Mouse (Mus musculus) thymus, adult 2 months (tissue): ENCODE measurements at regions not wholly inside any gene's neighbourhood (a gene's known extent, or its start where the extent isn't known, plus 50 kb on each side); places are given as distances from the start of the nearest gene placed in this dataset.

ENCODE experiments used
- DNase-seq: peaks from one replicate; pipeline ENCODE4 v3.0.0; 2021
- H3K27ac ChIP-seq: fragments of 200-500 bp; 2 replicates; pipeline ENCODE4 v1.5.1; 2012; ENCODE audit warnings: low read length, control low read depth; ENCODE audit not compliant: control insufficient read depth, insufficient read depth
- H3K27me3 ChIP-seq: fragments of 200-500 bp; 2 replicates; pipeline ENCODE4 v1.6.1; 2012; ENCODE audit warnings: mild to moderate bottlenecking, low read length, moderate library complexity, mixed read lengths; ENCODE audit not compliant: control insufficient read depth, insufficient read depth
- H3K36me3 ChIP-seq: fragments of 200-500 bp; 2 replicates; pipeline ENCODE4 v1.6.1; 2012; ENCODE audit warnings: mild to moderate bottlenecking, low read length, moderate library complexity; ENCODE audit not compliant: control insufficient read depth, insufficient read depth
- H3K4me1 ChIP-seq: fragments of 200-500 bp; replicated peaks from 2 replicates; pipeline ENCODE4 v1.6.1; 2012; ENCODE audit warnings: low read length; ENCODE audit not compliant: control insufficient read depth, insufficient read depth
- H3K4me3 ChIP-seq: fragments of 200-500 bp; 2 replicates; pipeline ENCODE4 v1.5.1; 2012; ENCODE audit warnings: mild to moderate bottlenecking, low read length, control low read depth, moderate library complexity; ENCODE audit not compliant: control insufficient read depth, insufficient read depth
- CTCF ChIP-seq: fragments of 200-500 bp; IDR thresholded peaks from 2 replicates; pipeline ENCODE4 v1.5.1; 2012; ENCODE audit warnings: mild to moderate bottlenecking, control low read depth, low read length, moderate library complexity, borderline replicate concordance; ENCODE audit not compliant: control insufficient read depth, poor library complexity, insufficient read depth; ENCODE audit errors: extremely low read depth
- POLR2A ChIP-seq: fragments of 200-500 bp; IDR thresholded peaks from 2 replicates; pipeline ENCODE4 v1.6.1; 2012; ENCODE audit warnings: mild to moderate bottlenecking, low read length, control low read depth, moderate library complexity; ENCODE audit not compliant: control insufficient read depth, poor library complexity, insufficient read depth; ENCODE audit errors: extremely low read depth
- WGBS: fragments of 180-500 bp; shearing (Covaris S2); methylation state at CpG from one replicate; pipeline ENCODE4 v1.1.7; 2018; 5-methylcytosine and 5-hydroxymethylcytosine counted together

DNA sequence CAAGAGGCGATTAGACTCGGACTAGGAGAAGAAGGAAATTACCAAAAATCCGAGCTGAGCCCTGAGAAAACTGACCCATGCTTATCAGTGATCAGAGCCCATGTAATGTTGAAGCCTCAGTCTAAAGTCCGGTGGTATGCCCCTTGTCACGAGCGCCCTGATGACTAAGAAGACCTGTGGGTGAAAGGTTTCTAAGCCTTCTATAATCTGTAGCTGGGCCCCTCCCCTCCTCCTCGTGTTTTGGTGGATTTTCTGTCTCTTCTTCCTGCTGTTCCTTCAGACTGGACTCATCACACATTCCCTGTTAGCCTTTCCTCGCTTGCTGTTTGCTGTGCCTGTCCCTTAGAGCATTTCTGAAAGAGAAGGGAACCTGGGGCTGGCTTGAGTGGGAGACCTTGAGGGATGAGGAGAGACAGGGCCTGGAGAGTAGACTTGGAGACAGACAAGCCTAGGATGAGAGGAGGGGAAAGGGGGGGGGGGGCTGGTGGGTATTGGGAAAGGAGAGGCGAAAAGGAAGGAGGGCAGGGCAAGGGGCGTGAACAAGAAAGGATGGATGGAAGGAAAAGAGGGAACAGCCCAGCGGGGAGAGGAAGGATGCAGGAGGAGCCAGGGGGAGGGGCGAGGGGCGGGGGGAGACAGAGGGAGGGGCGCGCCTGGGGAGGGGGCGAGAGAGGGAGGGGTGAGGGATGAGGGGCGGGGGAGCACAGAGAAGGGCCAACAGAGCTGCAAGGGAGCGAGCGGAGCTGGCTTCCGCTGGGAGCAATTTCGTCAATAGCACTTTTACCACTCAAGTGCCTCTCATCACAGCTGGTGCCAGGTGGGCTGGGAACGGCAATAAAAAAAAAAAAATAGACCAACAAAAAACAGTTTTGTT is 165.4 kb downstream of the Tle3 start:
- Histone ChIP-seq H3K4me1 (no peaks in the 10 kb centered on the region), H3K36me3 (no peaks in the 10 kb centered on the region), H3K27ac (no peak overlapping the region), H3K27me3 (no peaks in the 10 kb centered on the region), H3K4me3 (no peak overlapping the region)
- DNase-seq = no peak
- TF ChIP-seq CTCF (no peak), POLR2A (no peak)
- 77% methylated on average over 20 of the region's 22 CpGs for WGBS

DNA sequence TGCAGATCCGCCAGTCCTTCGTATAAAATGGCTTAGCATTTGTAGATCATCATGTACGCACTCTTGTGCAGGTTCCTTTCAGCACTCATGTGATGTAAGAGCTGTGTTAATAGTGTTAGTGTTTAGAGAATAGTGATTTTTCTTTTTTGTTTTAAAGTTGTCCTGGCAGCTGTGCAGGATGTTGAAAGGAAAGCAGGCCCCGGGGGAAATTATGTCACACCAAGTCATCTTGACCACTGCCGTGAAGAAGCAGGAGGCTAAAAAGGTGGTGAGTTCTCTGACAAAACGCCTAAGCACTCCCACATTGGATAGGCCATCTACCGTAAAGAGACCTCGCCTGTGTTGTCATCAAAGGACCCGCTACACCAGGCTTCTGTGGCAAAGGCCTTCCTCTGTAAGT is 161.1 kb downstream of the Tle3 start:
- H3K27ac ChIP-seq = no peak overlapping the region
- no peaks in the 10 kb centered on the region for H3K27me3 ChIP-seq
- H3K36me3 ChIP-seq = no peaks in the 10 kb centered on the region
- WGBS = 72% methylated on average over 9 of the region's 9 CpGs
- no peak for DNase-seq
- TF ChIP-seq POLR2A (no peak), CTCF (no peak)
- no peak overlapping the region for H3K4me3 ChIP-seq
- no peaks in the 10 kb centered on the region for H3K4me1 ChIP-seq

DNA sequence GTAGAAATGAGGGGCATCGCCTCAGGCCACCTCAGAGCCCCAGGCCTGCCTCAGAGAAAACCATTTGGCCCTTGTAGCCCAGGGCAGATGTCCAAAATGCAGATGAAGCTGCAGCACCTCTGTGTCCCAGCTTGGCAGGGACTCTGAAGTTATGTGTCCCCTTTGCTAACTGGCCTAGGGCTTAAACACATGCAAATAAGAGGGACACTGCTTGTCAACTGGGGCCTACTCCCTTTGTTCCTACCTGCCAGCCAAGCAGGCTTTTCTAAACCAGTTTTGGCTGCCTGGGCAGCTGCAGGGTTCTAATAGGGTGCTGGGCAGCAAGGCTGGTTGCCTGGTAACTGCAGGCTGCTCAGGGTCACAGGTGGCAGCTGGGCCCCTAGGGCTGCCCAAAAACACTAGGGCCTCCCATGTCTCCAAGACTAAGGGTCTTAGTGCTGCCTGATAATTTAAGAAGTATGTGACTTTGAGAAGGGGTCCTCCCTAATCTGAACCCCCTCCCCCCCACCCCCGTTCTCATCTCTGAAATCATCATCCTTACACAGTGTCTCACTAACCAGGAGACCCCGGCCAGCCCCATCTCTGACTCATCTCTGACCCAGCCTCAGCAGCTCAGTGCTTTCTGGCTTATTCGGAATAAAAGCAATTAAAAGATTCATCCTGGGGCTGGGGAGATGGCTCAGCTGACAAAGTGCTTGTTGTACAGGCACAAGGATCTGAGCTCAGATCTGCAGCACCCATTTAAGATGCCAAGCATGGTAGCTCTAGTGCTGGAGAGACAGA is 158.3 kb downstream of the Tle3 start:
- Histone ChIP-seq H3K27me3 (no peaks in the 10 kb centered on the region), H3K36me3 (no peaks in the 10 kb centered on the region), H3K4me1 (no peaks in the 10 kb centered on the region), H3K4me3 (no peak overlapping the region), H3K27ac (no peak overlapping the region)
- DNase-seq = no peak
- TF ChIP-seq POLR2A (no peak), CTCF (no peak)
- WGBS = 91% methylated on average over 4 of the region's 4 CpGs

DNA sequence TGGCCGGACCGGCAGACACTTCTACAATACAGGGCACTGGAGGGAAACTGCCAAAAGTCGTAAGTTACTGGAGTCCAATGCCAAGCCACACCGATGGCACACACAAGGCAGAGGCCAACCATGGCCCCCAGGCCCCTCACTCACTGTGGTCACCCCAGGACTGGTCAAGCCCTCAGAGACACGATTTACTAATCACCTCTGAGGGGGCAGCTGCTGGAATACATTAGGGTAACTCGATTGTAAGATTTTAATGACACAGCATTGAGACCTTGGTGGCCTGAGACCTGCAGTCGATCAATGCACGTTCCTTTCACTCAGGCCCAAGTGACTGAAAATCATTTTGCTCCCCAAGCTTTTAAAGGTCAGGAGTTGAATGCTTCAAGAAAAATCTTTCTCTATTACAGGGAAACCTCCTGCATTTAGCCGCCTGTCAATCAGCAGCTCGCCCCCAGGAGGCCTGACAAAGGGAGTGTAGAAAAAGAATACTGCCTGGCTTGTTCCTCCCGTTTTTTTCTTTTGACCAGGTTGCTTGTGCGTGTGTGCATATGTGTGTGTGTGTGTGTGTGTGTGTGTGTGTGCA is 156.2 kb downstream of the Tle3 start:
- Histone ChIP-seq H3K4me1 (no peaks in the 10 kb centered on the region), H3K27ac (no peak overlapping the region), H3K4me3 (no peak overlapping the region), H3K27me3 (no peaks in the 10 kb centered on the region), H3K36me3 (no peaks in the 10 kb centered on the region)
- no peak for DNase-seq
- TF ChIP-seq POLR2A (no peak), CTCF (no peak)
- 90% methylated on average over 12 of the region's 12 CpGs for WGBS

DNA sequence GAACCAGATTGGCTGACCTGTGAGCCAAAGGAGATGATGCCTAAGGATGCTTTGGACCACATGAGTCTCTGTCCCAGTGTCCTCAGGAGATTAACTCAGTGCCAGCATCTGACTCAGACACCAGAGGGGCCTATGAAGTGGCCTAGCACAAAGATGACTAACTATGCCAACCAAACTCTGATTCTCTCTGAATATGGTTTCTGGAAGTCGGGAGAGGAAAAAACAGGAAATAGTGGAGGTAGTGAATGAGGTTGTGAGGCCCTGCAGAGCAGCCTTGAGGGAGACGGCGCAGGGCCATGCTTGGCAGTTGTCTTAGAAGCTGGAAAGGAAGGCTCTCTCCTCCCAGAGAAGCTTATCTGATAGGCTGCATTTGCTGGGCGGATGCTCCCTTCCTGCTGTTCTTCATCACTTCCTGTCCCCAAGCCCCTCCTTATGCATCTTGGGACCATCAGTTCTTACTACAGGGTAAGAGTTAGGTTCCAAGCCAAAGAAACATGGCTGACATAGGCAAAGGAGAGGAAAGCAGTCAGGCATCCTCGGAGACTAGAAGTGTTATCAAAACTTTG is 155.4 kb downstream of the Tle3 start:
- TF ChIP-seq CTCF (no peak), POLR2A (no peak)
- Histone ChIP-seq H3K27me3 (no peaks in the 10 kb centered on the region), H3K27ac (no peak overlapping the region), H3K4me1 (no peaks in the 10 kb centered on the region), H3K36me3 (no peaks in the 10 kb centered on the region), H3K4me3 (no peak overlapping the region)
- 81% methylated on average over 5 of the region's 5 CpGs for WGBS
- DNase-seq = no peak

DNA sequence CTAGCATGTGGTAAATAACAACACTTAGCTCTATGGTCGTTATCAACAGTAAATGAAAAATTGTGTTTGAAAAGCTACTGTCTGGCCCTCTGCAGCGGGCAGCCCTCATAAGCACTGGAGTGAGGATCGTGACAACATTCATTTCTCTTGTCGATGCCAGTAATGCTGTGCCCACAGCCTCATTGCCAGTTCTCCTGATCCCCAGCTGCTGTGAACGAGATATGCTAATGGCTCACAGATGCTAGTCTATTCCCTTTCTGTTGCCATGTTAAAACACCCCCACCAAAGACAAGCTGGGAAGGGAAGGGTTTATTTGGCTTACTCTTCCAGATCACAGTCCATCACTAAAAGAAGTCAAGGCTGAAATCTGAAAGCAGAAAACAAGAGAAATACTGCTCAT is 148.0 kb downstream of the Tle3 start:
- Histone ChIP-seq H3K36me3 (no peaks in the 10 kb centered on the region), H3K4me3 (no peak overlapping the region), H3K27ac (no peak overlapping the region), H3K27me3 (no peaks in the 10 kb centered on the region), H3K4me1 (no peaks in the 10 kb centered on the region)
- no peak for DNase-seq
- WGBS = 97% methylated on average over 5 of the region's 5 CpGs
- TF ChIP-seq POLR2A (no peak), CTCF (no peak)
